Mouse (Mus musculus) MEL (cell line): ENCODE data around the gene Ube2o.

ENCODE experiments used
- EP300 ChIP-seq, 2 experiments: IDR thresholded peaks; 2 replicates each; pipeline ENCODE4 v1.6.1; 2011; ENCODE audit warnings: improper control_type of control experiment in 2 of 2, low read length in 2 of 2, low read depth in 1 of 2, mild to moderate bottlenecking in 1 of 2
- GATA1 ChIP-seq: IDR thresholded peaks from 2 replicates; pipeline ENCODE4 v1.6.1; 2011; ENCODE audit warnings: low read depth, low read length, improper control_type of control experiment
- RCOR1 ChIP-seq: IDR thresholded peaks from 2 replicates; pipeline ENCODE4 v1.6.1; 2012; ENCODE audit warnings: low read depth, mild to moderate bottlenecking, inconsistent platforms, low read length, improper control_type of control experiment
- USF1 ChIP-seq: IDR thresholded peaks from 2 replicates; pipeline ENCODE4 v1.6.1; 2014; ENCODE audit warnings: low read depth, mild to moderate bottlenecking, inconsistent platforms, low read length, improper control_type of control experiment, moderate library complexity
- ZNF384 ChIP-seq: IDR thresholded peaks from 2 replicates; pipeline ENCODE4 v1.6.1; 2012; ENCODE audit warnings: low read depth, mild to moderate bottlenecking, inconsistent platforms, low read length, improper control_type of control experiment

- TF ChIP-seq USF1: peak; percentile 93
- no peak for TF ChIP-seq GATA1
- TF ChIP-seq EP300 (IDR thresholded peaks at IDR 0.05; ENCODE audit: low read depth in 1 of 2, low read length in 2 of 2): no peak
- no peak for TF ChIP-seq ZNF384
- TF ChIP-seq RCOR1: no peak; the same call in 1 of the 2 replicates
Observed at GRCm38 (mm10) chr11:116532262-116532809, 48.9 kb downstream of the Ube2o start.
